Mouse (Mus musculus) lung, postnatal 10 days (tissue): ENCODE results near the gene Ccdc110.

Source experiments
- DNase-seq: peaks from one replicate; pipeline ENCODE4 v3.0.0; 2021

Ccdc110 gene

GRCm38 (mm10) chr8:45986665-45987064 is 52.2 kb downstream of the Ccdc110 start:
- DNase-seq = no peak

- no peak for DNase-seq
Measured at GRCm38 (mm10) chr8:45988189-45988588, 53.8 kb downstream of the Ccdc110 start.

GRCm38 (mm10) chr8:45990631-45991310 is 56.4 kb downstream of the Ccdc110 start:
- DNase-seq = no peak
